ENCODE assay signal across 8 mouse cellular contexts in the genomic region with DNA sequence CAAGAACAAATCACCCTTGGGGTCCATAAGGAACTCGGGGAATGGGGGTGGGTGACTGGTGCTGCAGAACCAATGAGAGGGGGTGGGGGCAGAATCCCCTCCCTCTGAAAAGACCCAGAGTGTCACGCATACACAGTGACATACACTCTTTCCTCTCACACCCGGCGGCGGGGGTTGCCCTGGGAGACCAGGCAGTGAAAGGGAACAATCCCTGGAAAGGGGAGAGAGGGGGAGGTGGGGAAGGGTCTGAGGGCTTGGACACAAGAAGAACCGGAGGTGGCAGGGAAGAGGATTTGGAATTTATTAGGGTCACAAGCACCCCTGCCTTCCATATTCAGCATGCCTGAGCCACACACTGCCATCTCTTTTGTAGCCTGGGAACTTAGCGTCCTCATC. TPM values are rescaled to one million over a fixed set of nuclear protein-coding genes. Genes with fewer than 3 reads are reported as not detected.
DNase-seq lines count a peak whose midpoint lies in the region; ATAC-seq and TF ChIP-seq lines count a peak whose summit lies in the region.

No protein-coding gene starts in this region.

- no peak for DNase-seq in kidney, postnatal 14 days
- DNase-seq in embryo, embryonic 10 days (ENCODE audit: low spot score): peak; percentile 85
- DNase-seq in heart, postnatal 0 days (ENCODE audit: low spot score): no peak
- peak; percentile 99 for DNase-seq in midbrain, embryonic 11.5 days (ENCODE audit: low spot score, missing footprints)
- DNase-seq in left cerebral cortex, adult 9 months (ENCODE audit: low spot score in 2 of 2): no peak
- no peak for DNase-seq in layer of hippocampus, adult 9-10 months (ENCODE audit: low spot score)

- peaks cover 42% of the 10 kb centered on the region for H3K36me3 ChIP-seq in kidney, embryonic 14.5 days (ENCODE audit: control insufficient read depth, insufficient read depth, low read length)
- peaks cover 26% of the 10 kb centered on the region for H3K36me3 ChIP-seq in heart, postnatal 0 days (replicated peaks; ENCODE audit: control insufficient read depth, insufficient read depth, low read length)
- peaks cover 37% of the 10 kb centered on the region for H3K36me3 ChIP-seq in midbrain, embryonic 11.5 days (ENCODE audit: control insufficient read depth, insufficient read depth, low read length)

- no peak overlapping the region for H3K27ac ChIP-seq in kidney, embryonic 14.5 days (ENCODE audit: low read depth, low read length)
- no peak overlapping the region for H3K27ac ChIP-seq in heart, postnatal 0 days (ENCODE audit: low read depth)
- H3K27ac ChIP-seq in midbrain, embryonic 11.5 days (ENCODE audit: low read depth, low read length): peak overlapping the region; percentile 100

- H3K4me1 ChIP-seq in kidney, embryonic 14.5 days (ENCODE audit: control insufficient read depth, insufficient read depth, low read length): peaks cover 35% of the 10 kb centered on the region
- peaks cover 33% of the 10 kb centered on the region for H3K4me1 ChIP-seq in heart, postnatal 0 days (ENCODE audit: control insufficient read depth, insufficient read depth)
- peaks cover 51% of the 10 kb centered on the region for H3K4me1 ChIP-seq in midbrain, embryonic 11.5 days (ENCODE audit: control insufficient read depth, insufficient read depth, low read length)

- H3K27me3 ChIP-seq in kidney, embryonic 14.5 days (ENCODE audit: control insufficient read depth, insufficient read depth, low read length): no peaks in the 10 kb centered on the region
- no peaks in the 10 kb centered on the region for H3K27me3 ChIP-seq in heart, postnatal 0 days (ENCODE audit: control insufficient read depth, insufficient read depth, low read length)
- H3K27me3 ChIP-seq in midbrain, embryonic 11.5 days (ENCODE audit: control insufficient read depth, insufficient read depth, low read length): no peaks in the 10 kb centered on the region

- TF ChIP-seq CTCF in heart, postnatal 0 days (IDR thresholded peaks at IDR 0.05; ENCODE audit: low read depth): no peak

- WGBS in kidney, embryonic 14.5 days: 26% methylated on average over 7 of the region's 7 CpGs
- WGBS in heart, postnatal 0 days: 37% methylated on average over 7 of the region's 7 CpGs
- WGBS in midbrain, embryonic 11.5 days: 6% methylated on average over 6 of the region's 7 CpGs

- peak overlapping the region; percentile 92; the same call in 1 of the 2 replicates for H3K4me3 ChIP-seq in kidney, embryonic 14.5 days (ENCODE audit: low read length)
- H3K4me3 ChIP-seq in heart, postnatal 0 days (ENCODE audit: low read depth, low read length): no peak overlapping the region
- peak overlapping the region; percentile 98 for H3K4me3 ChIP-seq in midbrain, embryonic 11.5 days (ENCODE audit: low read depth, low read length)

- peak overlapping the region; percentile 85 for H3K4me2 ChIP-seq in kidney, embryonic 14.5 days (replicated peaks; ENCODE audit: low read depth, low read length)
- peak overlapping the region; percentile 97; the same call in 1 of the 2 replicates for H3K4me2 ChIP-seq in heart, postnatal 0 days (ENCODE audit: low read depth, low read length)
- H3K4me2 ChIP-seq in midbrain, embryonic 11.5 days: peak overlapping the region; percentile 97

- TF ChIP-seq EP300 in heart, postnatal 0 days (IDR thresholded peaks at IDR 0.05; ENCODE audit: low read depth): no peak

- no peak overlapping the region for H3K9ac ChIP-seq in kidney, embryonic 14.5 days (ENCODE audit: low read depth, low read length)
- H3K9ac ChIP-seq in heart, postnatal 0 days (replicated peaks; ENCODE audit: low read depth, low read length): no peak overlapping the region
- peak overlapping the region; percentile 100 for H3K9ac ChIP-seq in midbrain, embryonic 11.5 days (ENCODE audit: low read length)

- no peaks in the 10 kb centered on the region for H3K9me3 ChIP-seq in kidney, embryonic 14.5 days (ENCODE audit: control insufficient read depth, low read length)
- H3K9me3 ChIP-seq in heart, postnatal 0 days (replicated peaks; ENCODE audit: control insufficient read depth, low read length): no peaks in the 10 kb centered on the region
- H3K9me3 ChIP-seq in midbrain, embryonic 11.5 days (ENCODE audit: control insufficient read depth, low read length): peaks cover 7% of the 10 kb centered on the region; the same call in 1 of the 2 replicates

- ATAC-seq in kidney, embryonic 14.5 days (ENCODE audit: low FRiP score, low TSS enrichment): no peak
- no peak for ATAC-seq in heart, postnatal 0 days (ENCODE audit: insufficient read depth, low read depth)
- ATAC-seq in midbrain, embryonic 11.5 days (ENCODE audit: low FRiP score): peak; percentile 77
- ATAC-seq in megakaryocyte progenitor cell, adult 5-6 weeks (replicated peaks; ENCODE audit: poor library complexity): no peak

RNA-seq across cellular contexts. Expression of gene Ring1, which starts 1.3 kb away (rescaled TPM):
- 5.5 and 12.4 TPM in 2 replicates for polyA plus RNA-seq in kidney, embryonic 14.5 days (2014; fragmentation: Nextera tagmentation; extraction: Ambion mirVana)
- total RNA-seq in heart, postnatal 0 days (2014; rRNA removed; ENCODE audit: low replicate concordance): 22.5 and 48.5 TPM in 2 replicates
- polyA plus RNA-seq in heart, postnatal 0 days (2015; fragmentation: Nextera tagmentation; extraction: Ambion mirVana): 10.3 and 11.9 TPM in 2 replicates
- 5.5 and 7.1 TPM in 2 replicates for polyA plus RNA-seq in midbrain, embryonic 11.5 days (2014; fragmentation: Nextera tagmentation; extraction: Ambion mirVana)
- 8.1 and 9.6 TPM in 2 replicates for total RNA-seq in megakaryocyte progenitor cell, adult 5-6 weeks (2015)
- 9.8 and 12.7 TPM in 2 replicates for total RNA-seq in megakaryocyte progenitor cell, adult 5-6 weeks (2017)

RNA-seq across cellular contexts. Expression of gene H2-Ke6, which starts 2.1 kb away (rescaled TPM):
- 46.0 and 53.0 TPM in 2 replicates for polyA plus RNA-seq in kidney, embryonic 14.5 days (2014; fragmentation: Nextera tagmentation; extraction: Ambion mirVana)
- 80.6 and 101 TPM in 2 replicates for total RNA-seq in heart, postnatal 0 days (2014; rRNA removed; ENCODE audit: low replicate concordance)
- polyA plus RNA-seq in heart, postnatal 0 days (2015; fragmentation: Nextera tagmentation; extraction: Ambion mirVana): 58.5 and 64.6 TPM in 2 replicates
- polyA plus RNA-seq in midbrain, embryonic 11.5 days (2014; fragmentation: Nextera tagmentation; extraction: Ambion mirVana): 95.4 and 99.0 TPM in 2 replicates
- 61.7 and 65.6 TPM in 2 replicates for total RNA-seq in megakaryocyte progenitor cell, adult 5-6 weeks (2015)
- 36.6 and 46.5 TPM in 2 replicates for total RNA-seq in megakaryocyte progenitor cell, adult 5-6 weeks (2017)

RNA-seq across cellular contexts. Expression of gene Slc39a7, which starts 5.7 kb away (rescaled TPM):
- 70.3 and 86.0 TPM in 2 replicates for polyA plus RNA-seq in kidney, embryonic 14.5 days (2014; fragmentation: Nextera tagmentation; extraction: Ambion mirVana)
- 88.7 and 97.2 TPM in 2 replicates for total RNA-seq in heart, postnatal 0 days (2014; rRNA removed; ENCODE audit: low replicate concordance)
- 79.7 and 85.4 TPM in 2 replicates for polyA plus RNA-seq in heart, postnatal 0 days (2015; fragmentation: Nextera tagmentation; extraction: Ambion mirVana)
- polyA plus RNA-seq in midbrain, embryonic 11.5 days (2014; fragmentation: Nextera tagmentation; extraction: Ambion mirVana): 85.1 and 97.4 TPM in 2 replicates
- 6.2 and 9.5 TPM in 2 replicates for total RNA-seq in megakaryocyte progenitor cell, adult 5-6 weeks (2015)
- 101 and 107 TPM in 2 replicates for total RNA-seq in megakaryocyte progenitor cell, adult 5-6 weeks (2017)

RNA-seq across cellular contexts. Expression of gene Rxrb, which starts 5.9 kb away (rescaled TPM):
- polyA plus RNA-seq in kidney, embryonic 14.5 days (2014; fragmentation: Nextera tagmentation; extraction: Ambion mirVana): 22.2 and 28.0 TPM in 2 replicates
- total RNA-seq in heart, postnatal 0 days (2014; rRNA removed; ENCODE audit: low replicate concordance): 29.4 and 36.6 TPM in 2 replicates
- 28.4 and 31.2 TPM in 2 replicates for polyA plus RNA-seq in heart, postnatal 0 days (2015; fragmentation: Nextera tagmentation; extraction: Ambion mirVana)
- 17.2 and 17.9 TPM in 2 replicates for polyA plus RNA-seq in midbrain, embryonic 11.5 days (2014; fragmentation: Nextera tagmentation; extraction: Ambion mirVana)
- 22.1 and 22.2 TPM in 2 replicates for total RNA-seq in megakaryocyte progenitor cell, adult 5-6 weeks (2015)
- total RNA-seq in megakaryocyte progenitor cell, adult 5-6 weeks (2017): 34.2 and 42.6 TPM in 2 replicates

RNA-seq across cellular contexts. Expression of gene Col11a2, which starts 13.5 kb away (rescaled TPM):
- 1.9 and 2.1 TPM in 2 replicates for polyA plus RNA-seq in kidney, embryonic 14.5 days (2014; fragmentation: Nextera tagmentation; extraction: Ambion mirVana)
- total RNA-seq in heart, postnatal 0 days (2014; rRNA removed; ENCODE audit: low replicate concordance): 1.4 and 1.9 TPM in 2 replicates
- 0.25 and 0.29 TPM in 2 replicates for polyA plus RNA-seq in heart, postnatal 0 days (2015; fragmentation: Nextera tagmentation; extraction: Ambion mirVana)
- polyA plus RNA-seq in midbrain, embryonic 11.5 days (2014; fragmentation: Nextera tagmentation; extraction: Ambion mirVana): 0.52 and 1.4 TPM in 2 replicates
- total RNA-seq in megakaryocyte progenitor cell, adult 5-6 weeks (2015): 0.83 and 0.94 TPM in 2 replicates
- total RNA-seq in megakaryocyte progenitor cell, adult 5-6 weeks (2017): 1.9 and 3.1 TPM in 2 replicates

Comparison
In these comparisons a context has a peak if more than half of its experiments do, and no peak if none do; other contexts are left out.
1. DNase-seq: peak in embryo, embryonic 10 days (single experiment) and midbrain, embryonic 11.5 days (single experiment); none in kidney, postnatal 14 days (single experiment), heart, postnatal 0 days (single experiment), left cerebral cortex, adult 9 months (0 of 2) and layer of hippocampus, adult 9-10 months (single experiment).
2. Peak in every context shown above with its lines, with median percentiles within 50 percentile points of each other: H3K4me2 ChIP-seq.